Mouse (Mus musculus) hindbrain, embryonic 11.5 days (tissue): ENCODE data around the gene Cyp2d9. TPM values are rescaled to one million over a fixed set of nuclear protein-coding genes. Genes with fewer than 3 reads are reported as not detected.
"Not testable (repeated sequence)": the region's sequence is repeated elsewhere in the genome, so short reads cannot be mapped to it uniquely, and the experiment has no call there.

Experiments used
- ATAC-seq: fragments of 200-750 bp; cut with Nextera tagmentation; 2 replicates; pipeline ENCODE4 v1.8.0; 2017; ENCODE audit warnings: mild to moderate bottlenecking, moderate TSS enrichment, moderate library complexity; ENCODE audit not compliant: low FRiP score
- DNase-seq: peaks from one replicate; pipeline ENCODE4 v3.0.0-alpha.2; 2015; ENCODE audit warnings: low spot score
- H3K27ac ChIP-seq: fragments of 300-500 bp; sonication (generic); 2 replicates; pipeline ENCODE4 v1.5.1; 2014; ENCODE audit warnings: mild to moderate bottlenecking, low read depth, low read length
- H3K27me3 ChIP-seq: fragments of 300-500 bp; sonication (generic); 2 replicates; pipeline ENCODE4 v1.6.1; 2014; ENCODE audit warnings: mild to moderate bottlenecking, low read length, moderate library complexity, mixed read lengths; ENCODE audit not compliant: control insufficient read depth, insufficient read depth
- H3K36me3 ChIP-seq: fragments of 300-500 bp; sonication (generic); 2 replicates; pipeline ENCODE4 v1.6.1; 2014; ENCODE audit warnings: mild to moderate bottlenecking, low read length, moderate library complexity, mixed read lengths; ENCODE audit not compliant: control insufficient read depth, insufficient read depth
- H3K4me1 ChIP-seq: fragments of 300-500 bp; sonication (generic); replicated peaks from 2 replicates; pipeline ENCODE4 v1.6.1; 2014; ENCODE audit warnings: low read length, mixed read lengths; ENCODE audit not compliant: control insufficient read depth, insufficient read depth
- H3K4me2 ChIP-seq: fragments of 300-500 bp; sonication (generic); replicated peaks from 2 replicates; pipeline ENCODE4 v1.6.1; 2014; ENCODE audit warnings: mild to moderate bottlenecking, low read depth, low read length
- H3K4me3 ChIP-seq: fragments of 300-500 bp; sonication (generic); 2 replicates; pipeline ENCODE4 v1.5.1; 2014; ENCODE audit warnings: low read depth, low read length
- H3K9ac ChIP-seq: fragments of 300-500 bp; sonication (generic); 2 replicates; pipeline ENCODE4 v1.6.1; 2014; ENCODE audit warnings: low read depth, low read length
- H3K9me3 ChIP-seq: fragments of 300-500 bp; sonication (generic); 2 replicates; pipeline ENCODE4 v1.6.1; 2016; ENCODE audit warnings: low read length; ENCODE audit not compliant: control insufficient read depth
- WGBS: fragments of 180-500 bp; shearing (Covaris S2); extraction: QIAGEN DNeasy Blood & Tissue Kit; methylation state at CpG from one replicate; pipeline ENCODE4 v1.1.7; 2014; 5-methylcytosine and 5-hydroxymethylcytosine counted together
- polyA plus RNA-seq: library from polyadenylated mRNA; unstranded; fragments of >200 nt; fragmentation: Nextera tagmentation; extraction: Ambion mirVana; gene quantifications from 2 replicates; pipeline ENCODE4 v1.2.1, GENCODE M21; 2014

Gene Cyp2d9
- polyA plus RNA-seq, 1 experiment from 2014 or later, result not detected

DNA sequence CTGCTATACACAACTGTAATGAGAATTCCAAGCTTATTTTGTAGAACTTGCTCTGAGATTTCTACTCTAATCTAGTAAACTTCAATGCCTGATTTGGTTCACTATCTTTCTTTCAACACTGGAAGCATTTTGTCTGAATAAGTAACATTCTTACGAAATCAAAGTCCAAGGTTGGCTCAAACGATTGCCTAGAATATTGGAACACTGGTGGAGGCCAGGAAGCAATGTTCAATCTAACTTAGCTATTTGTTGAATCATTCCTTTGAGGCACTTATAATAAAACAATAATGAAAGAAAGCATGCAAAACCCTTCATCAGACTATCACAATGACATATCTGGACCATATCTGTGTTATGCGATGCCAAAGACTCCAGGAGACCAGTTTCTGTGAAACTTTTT lies 1.3 kb downstream of the Cyp2d9 start:
- Histone ChIP-seq H3K27ac (no peak overlapping the region), H3K9ac (no peak overlapping the region), H3K9me3 (0 out of 2 replicates have a peak, but pooled peaks cover 5% of the 10 kb centered on the region), H3K4me1 (no peaks in the 10 kb centered on the region), H3K27me3 (no peaks in the 10 kb centered on the region), H3K36me3 (no peaks in the 10 kb centered on the region), H3K4me3 (no peak overlapping the region), H3K4me2 (no peak overlapping the region)
- no peak for DNase-seq
- no peak for ATAC-seq
- 90% methylated on average over 3 of the region's 3 CpGs for WGBS

DNA sequence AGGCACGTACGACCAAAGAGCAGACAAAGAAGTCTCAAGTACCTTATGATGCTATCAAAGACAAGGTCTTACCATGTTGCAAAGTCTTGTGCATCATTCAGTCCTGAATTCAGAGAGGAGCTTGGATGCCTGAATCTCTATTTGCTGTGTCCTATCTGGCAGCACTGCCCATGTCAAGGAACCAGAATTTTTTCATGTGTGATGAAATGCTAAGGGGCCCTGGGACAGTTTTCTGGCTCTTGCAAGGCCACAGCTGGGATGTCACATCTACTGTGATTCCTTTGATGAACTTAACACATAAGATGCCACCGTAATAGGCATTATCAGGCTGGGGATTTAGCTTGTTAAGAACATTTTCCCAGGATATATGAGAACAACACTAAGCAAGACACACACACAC lies 1.8 kb downstream of the Cyp2d9 start:
- no peaks in the 10 kb centered on the region for H3K27me3 ChIP-seq
- DNase-seq, result no peak
- H3K4me2 ChIP-seq, result no peak overlapping the region
- H3K4me3 ChIP-seq, result no peak overlapping the region
- H3K9me3 ChIP-seq, result 0 out of 2 replicates have a peak, but pooled peaks cover 5% of the 10 kb centered on the region
- no peak overlapping the region for H3K9ac ChIP-seq
- WGBS, result 87% methylated on average over 3 of the region's 3 CpGs
- H3K36me3 ChIP-seq, result no peaks in the 10 kb centered on the region
- no peak overlapping the region for H3K27ac ChIP-seq
- ATAC-seq, result no peak
- no peaks in the 10 kb centered on the region for H3K4me1 ChIP-seq

DNA sequence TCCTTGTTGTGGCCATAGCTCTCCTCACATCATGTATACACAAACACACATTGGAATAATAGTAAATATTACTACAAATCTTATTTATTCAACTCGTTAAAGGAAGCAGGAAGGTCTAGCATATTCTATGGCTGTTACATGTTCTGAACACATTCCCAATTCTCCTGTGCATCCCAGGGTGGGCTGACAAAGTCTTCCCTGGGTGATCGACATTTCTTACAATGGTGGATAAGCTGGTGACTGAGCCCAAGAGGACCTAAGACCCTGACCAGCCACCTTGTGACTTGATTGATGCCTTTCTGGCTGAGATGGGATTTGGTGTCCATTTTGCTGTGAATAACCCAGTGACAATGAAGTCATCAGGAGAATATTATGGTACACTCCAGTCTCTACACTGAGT lies 2.4 kb downstream of the Cyp2d9 start:
- H3K9me3 ChIP-seq, result 0 out of 2 replicates have a peak, but pooled peaks cover 5% of the 10 kb centered on the region
- H3K4me3 ChIP-seq, result no peak overlapping the region
- 74% methylated on average over 2 of the region's 2 CpGs for WGBS
- DNase-seq (no peak), ATAC-seq (no peak)
- no peak overlapping the region for H3K9ac ChIP-seq
- no peak overlapping the region for H3K4me2 ChIP-seq
- H3K27ac ChIP-seq, result no peak overlapping the region
- no peaks in the 10 kb centered on the region for H3K27me3 ChIP-seq
- H3K4me1 ChIP-seq, result no peaks in the 10 kb centered on the region
- no peaks in the 10 kb centered on the region for H3K36me3 ChIP-seq

DNA sequence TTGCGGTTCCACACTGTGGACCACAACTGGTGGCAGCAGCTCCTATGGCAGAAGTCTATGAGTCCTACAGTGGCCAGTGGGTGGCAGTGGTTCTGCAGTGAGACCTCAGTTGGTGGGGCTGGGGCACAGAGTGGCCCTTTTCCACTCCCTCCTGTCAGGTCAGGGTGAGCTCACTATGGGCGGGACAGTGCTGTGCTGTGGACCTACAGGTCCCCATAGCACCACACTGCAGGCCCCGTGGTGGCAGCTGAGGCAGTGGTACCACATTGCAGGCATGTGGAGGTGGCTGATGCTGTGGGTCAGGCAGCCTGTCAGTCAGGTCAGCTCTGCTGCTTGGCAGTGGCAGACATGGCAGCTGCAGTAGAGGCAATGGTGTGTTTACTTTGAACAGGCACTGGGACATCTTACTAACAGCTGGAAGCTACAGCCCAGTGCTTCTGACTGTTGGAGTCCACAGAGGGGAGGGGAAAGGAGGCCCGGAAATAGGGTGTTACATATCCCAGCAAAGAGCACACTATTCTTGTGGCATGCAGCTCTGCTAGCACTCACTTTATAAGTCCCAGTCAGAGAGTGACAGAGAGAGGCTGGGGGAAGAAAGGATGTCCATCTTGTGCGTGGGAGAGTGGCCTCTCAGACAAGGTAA lies 4.9 kb downstream of the Cyp2d9 start:
- Histone ChIP-seq H3K4me3 (no peak overlapping the region), H3K27ac (no peak overlapping the region), H3K36me3 (no peaks in the 10 kb centered on the region), H3K4me1 (no peaks in the 10 kb centered on the region), H3K4me2 (no peak overlapping the region), H3K27me3 (no peaks in the 10 kb centered on the region), H3K9me3 (0 out of 2 replicates have a peak, but pooled peaks cover 4% of the 10 kb centered on the region), H3K9ac (no peak overlapping the region)
- DNase-seq (no peak), ATAC-seq (no peak)
- WGBS, result 72% methylated on average over 5 of the region's 5 CpGs

DNA sequence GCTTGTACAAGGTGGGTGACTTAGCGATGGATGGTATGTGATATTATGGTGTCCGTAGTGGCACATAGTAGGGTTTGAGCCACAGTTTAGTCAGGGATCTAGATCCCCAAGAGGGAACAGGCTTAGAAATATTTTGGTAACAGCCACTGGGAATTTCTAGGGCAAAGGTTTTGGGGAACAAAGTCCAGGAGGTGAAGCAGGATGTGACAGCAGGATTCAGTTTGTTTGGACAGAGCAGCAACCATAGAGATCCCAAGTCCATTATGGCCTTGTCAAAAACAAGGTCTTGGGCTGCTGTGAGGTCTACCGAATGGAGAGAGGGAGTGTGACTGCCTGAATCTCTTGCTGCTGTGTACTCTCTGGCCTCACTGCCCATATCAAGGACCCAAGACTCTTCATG lies 10.4 kb downstream of the Cyp2d9 start:
- ATAC-seq, result no peak
- Histone ChIP-seq H3K9me3 (no peaks in the 10 kb centered on the region), H3K4me3 (no peak overlapping the region), H3K27me3 (no peaks in the 10 kb centered on the region), H3K4me1 (no peaks in the 10 kb centered on the region), H3K27ac (no peak overlapping the region), H3K36me3 (no peaks in the 10 kb centered on the region), H3K4me2 (no peak overlapping the region), H3K9ac (no peak overlapping the region)
- DNase-seq, result no peak
- WGBS, result 89% methylated on average over 3 of the region's 3 CpGs

DNA sequence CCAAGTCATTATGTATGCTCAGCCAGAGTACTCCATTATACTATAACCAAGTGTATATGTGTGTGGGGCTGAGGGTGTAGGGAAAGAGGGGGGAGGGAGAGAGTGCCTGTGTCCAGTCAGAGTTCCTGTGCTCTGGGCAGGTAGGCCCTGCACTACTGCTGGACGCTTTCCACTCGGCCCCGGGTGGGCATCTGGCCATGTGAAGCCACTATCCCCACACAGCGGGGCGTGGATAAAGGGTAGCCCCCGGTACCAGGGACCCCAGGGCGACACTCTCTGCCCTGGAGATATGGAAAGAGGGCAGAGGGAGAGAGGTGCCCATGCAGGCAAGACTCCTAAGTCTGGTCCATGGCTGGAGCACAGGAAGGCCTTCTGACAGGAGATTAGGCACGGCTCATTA lies 12.0 kb downstream of the Cyp2d9 start:
- Histone ChIP-seq H3K36me3 (no peaks in the 10 kb centered on the region), H3K27me3 (no peaks in the 10 kb centered on the region), H3K4me2 (no peak overlapping the region), H3K9me3 (no peaks in the 10 kb centered on the region), H3K4me1 (no peaks in the 10 kb centered on the region), H3K4me3 (no peak overlapping the region), H3K9ac (no peak overlapping the region), H3K27ac (no peak overlapping the region)
- DNase-seq, result no peak
- WGBS, result 78% methylated on average over 8 of the region's 8 CpGs
- ATAC-seq, result no peak

DNA sequence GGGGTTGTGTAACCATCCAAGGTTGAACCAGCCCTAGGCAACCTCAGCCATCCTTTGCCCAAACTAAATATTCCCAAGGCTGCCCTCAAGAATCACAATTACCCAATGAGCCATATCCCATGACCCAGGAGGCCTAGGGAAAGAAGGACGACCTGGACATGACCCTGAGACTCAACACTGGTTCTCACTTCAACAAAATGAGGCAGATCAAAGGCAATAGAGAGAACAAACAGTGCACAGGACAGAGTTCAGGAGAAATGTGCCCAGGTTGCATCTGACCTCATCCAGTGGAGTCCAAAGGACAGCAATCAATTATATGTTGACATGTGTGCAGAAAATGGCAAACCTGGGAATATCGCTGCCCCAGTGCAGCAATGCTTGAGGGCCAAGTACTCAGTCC lies 16.8 kb downstream of the Cyp2d9 start:
- 75% methylated on average over 2 of the region's 2 CpGs for WGBS
- H3K4me3 ChIP-seq, H3K27me3 ChIP-seq, H3K4me2 ChIP-seq, H3K36me3 ChIP-seq, H3K4me1 ChIP-seq, ATAC-seq, H3K9me3 ChIP-seq, H3K9ac ChIP-seq, H3K27ac ChIP-seq, DNase-seq: not testable (repeated sequence)

DNA sequence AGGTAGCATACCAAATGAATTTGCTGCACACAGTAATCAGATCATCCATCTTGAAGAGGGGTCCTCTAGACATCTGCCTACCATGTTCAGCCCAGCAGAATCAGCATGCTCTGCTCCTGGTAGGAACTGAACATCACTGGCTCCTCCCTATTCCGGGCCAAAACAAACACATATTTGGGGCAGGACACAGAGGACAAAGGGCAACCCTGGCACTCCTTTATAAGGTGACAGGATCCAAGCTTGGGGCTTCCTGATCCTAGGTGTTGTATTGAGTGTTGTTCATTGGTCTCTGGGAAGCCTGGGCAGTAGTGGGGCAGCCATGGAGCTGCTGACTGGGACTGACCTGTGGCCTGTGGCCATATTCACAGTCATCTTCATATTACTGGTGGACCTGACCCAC lies 18.9 kb downstream of the Cyp2d9 start:
- not testable (repeated sequence) for H3K4me2 ChIP-seq, H3K4me1 ChIP-seq, H3K27me3 ChIP-seq, H3K9ac ChIP-seq, H3K27ac ChIP-seq, DNase-seq, H3K4me3 ChIP-seq, ATAC-seq, H3K36me3 ChIP-seq, H3K9me3 ChIP-seq
- WGBS, result 79% methylated on average over 1 of the region's 1 CpGs

DNA sequence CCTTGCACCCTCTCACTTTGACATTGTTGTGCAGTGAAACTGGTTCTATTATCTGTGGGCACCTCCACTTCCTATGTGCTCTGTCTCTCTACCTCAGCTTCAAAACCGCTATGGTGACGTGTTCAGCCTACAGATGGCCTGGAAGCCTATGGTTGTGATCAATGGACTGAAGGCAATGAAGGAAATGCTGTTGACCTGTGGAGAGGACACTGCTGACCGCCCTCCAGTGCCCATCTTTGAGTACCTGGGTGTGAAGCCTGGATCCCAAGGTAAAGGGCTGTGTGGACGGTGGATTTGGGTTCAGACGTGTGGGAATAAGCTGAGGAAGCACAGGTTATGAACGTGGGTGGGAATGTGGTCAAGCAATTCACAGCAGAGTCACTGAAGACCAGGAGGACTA lies 20.3 kb downstream of the Cyp2d9 start:
- DNase-seq, H3K4me3 ChIP-seq, H3K4me2 ChIP-seq, H3K9me3 ChIP-seq, H3K4me1 ChIP-seq, H3K9ac ChIP-seq, H3K27me3 ChIP-seq, ATAC-seq, H3K36me3 ChIP-seq, H3K27ac ChIP-seq: not testable (repeated sequence)
- 85% methylated on average over 6 of the region's 6 CpGs for WGBS
